Comparison of ENCODE assay signal across 22 mouse cellular contexts in genomic region chr8:69820466-69820865, GRCm38 (mm10). TPM values are rescaled to one million over a fixed set of nuclear protein-coding genes. Genes with fewer than 3 reads are reported as not detected.
DNase-seq lines count a peak whose midpoint lies in the region; ATAC-seq lines count a peak whose summit lies in the region.
"Had no signal": no experiment of that assay in that cellular context is flagged by ENCODE, and none has a peak within 500 bp of the region (broad histone marks: within the 10 kb centered on the region; RNA-seq: fewer than 3 reads in every experiment).

No protein-coding gene starts in this region.

- WGBS in kidney, embryonic 15.5 days = 80% methylated on average over 9 of the region's 9 CpGs
- WGBS in hindbrain, embryonic 16.5 days = 83% methylated on average over 9 of the region's 9 CpGs

- H3K27ac ChIP-seq in kidney, embryonic 15.5 days = no peak overlapping the region
- no peak overlapping the region for H3K27ac ChIP-seq in hindbrain, embryonic 16.5 days (ENCODE audit: low read depth, low read length)
- H3K27ac ChIP-seq: embryonic facial prominence, embryonic 12.5 days; hindbrain, embryonic 12.5 days had no signal

- H3K36me3 ChIP-seq in kidney, embryonic 15.5 days = peaks cover 31% of the 10 kb centered on the region
- peaks cover 19% of the 10 kb centered on the region for H3K36me3 ChIP-seq in hindbrain, embryonic 16.5 days (ENCODE audit: control insufficient read depth, insufficient read depth, low read length)

- ATAC-seq in kidney, embryonic 15.5 days (replicated peaks; ENCODE audit: low FRiP score) = no peak
- no peak for ATAC-seq in hindbrain, embryonic 16.5 days
- ATAC-seq: activated CD4-positive, CD25-positive, alpha-beta regulatory T cell, adult 4 months; forebrain, embryonic 15.5 days; hindbrain, postnatal 0 days; Patski had no signal

- peaks cover 34% of the 10 kb centered on the region for H3K4me1 ChIP-seq in kidney, embryonic 15.5 days
- peaks cover 24% of the 10 kb centered on the region for H3K4me1 ChIP-seq in hindbrain, embryonic 16.5 days (ENCODE audit: control insufficient read depth, insufficient read depth, low read depth, low read length)

- H3K9me3 ChIP-seq in kidney, embryonic 15.5 days (replicated peaks) = no peaks in the 10 kb centered on the region
- H3K9me3 ChIP-seq in hindbrain, embryonic 16.5 days (ENCODE audit: control insufficient read depth, low read length) = no peaks in the 10 kb centered on the region
- H3K9me3 ChIP-seq: embryonic facial prominence, embryonic 12.5 days; forebrain, embryonic 15.5 days; heart, embryonic 12.5 days; hindbrain, embryonic 12.5 days had no signal

- no peak overlapping the region for H3K4me2 ChIP-seq in kidney, embryonic 15.5 days
- H3K4me2 ChIP-seq in hindbrain, embryonic 16.5 days (ENCODE audit: low read length) = no peak overlapping the region
- H3K4me2 ChIP-seq: embryonic facial prominence, embryonic 12.5 days; forebrain, embryonic 15.5 days; heart, embryonic 12.5 days; hindbrain, embryonic 12.5 days had no signal

- H3K27me3 ChIP-seq in kidney, embryonic 15.5 days = no peaks in the 10 kb centered on the region
- no peaks in the 10 kb centered on the region for H3K27me3 ChIP-seq in hindbrain, embryonic 16.5 days (replicated peaks; ENCODE audit: control insufficient read depth, insufficient read depth, low read length)
- H3K27me3 ChIP-seq: embryonic facial prominence, embryonic 12.5 days; forebrain, embryonic 15.5 days; heart, embryonic 12.5 days; hindbrain, embryonic 12.5 days; Patski had no signal

- no peak overlapping the region for H3K9ac ChIP-seq in kidney, embryonic 15.5 days
- no peak overlapping the region for H3K9ac ChIP-seq in hindbrain, embryonic 16.5 days (ENCODE audit: low read depth, low read length)
- H3K9ac ChIP-seq: embryonic facial prominence, embryonic 12.5 days; forebrain, embryonic 15.5 days; heart, embryonic 12.5 days; hindbrain, embryonic 12.5 days had no signal

- H3K4me3 ChIP-seq in kidney, embryonic 15.5 days (replicated peaks) = no peak overlapping the region
- no peak overlapping the region for H3K4me3 ChIP-seq in hindbrain, embryonic 16.5 days (ENCODE audit: low read length)
- H3K4me3 ChIP-seq: embryonic facial prominence, embryonic 12.5 days; forebrain, embryonic 15.5 days; heart, embryonic 12.5 days; hindbrain, embryonic 12.5 days had no signal

- DNase-seq in kidney, adult 11 months = peak; percentile 87
- DNase-seq in kidney, adult 9 months = peak; percentile 90
- peak; percentile 73 to 91 for DNase-seq in kidney, postnatal 25 days
- no peak for DNase-seq in adrenal gland, adult 18-20 months (ENCODE audit: low spot score in 2 of 2)
- no peak for DNase-seq in heart, adult 18-20 months
- DNase-seq: adrenal gland, adult 8-10 months; adrenal gland, postnatal 36 days; cerebellum, adult 2 months; cerebellum, postnatal 25 days; gastrocnemius, postnatal 36 days; heart, adult 11 months; heart, postnatal 36 days had no signal

RNA-seq across cellular contexts. Expression of gene Lpar2, which starts 1.8 kb away (rescaled TPM):
- polyA plus RNA-seq in kidney, embryonic 15.5 days (2015; fragmentation: Nextera tagmentation; extraction: Ambion mirVana) = 0.62 and 0.84 TPM in 2 replicates
- 1 to 10 TPM; 1.8 to 2.0 TPM for total RNA-seq in adrenal gland, adult 18-20 months (2021)
- polyA plus RNA-seq in hindbrain, embryonic 16.5 days (2015; fragmentation: Nextera tagmentation; extraction: Ambion mirVana) = 0.54 and 0.91 TPM in 2 replicates
- under 1 TPM; 0.12 to 0.33 TPM for total RNA-seq in heart, adult 18-20 months (2021)
- total RNA-seq: gastrocnemius, postnatal 36 days had no signal

RNA-seq across cellular contexts. Expression of gene Pbx4, which starts 11.8 kb away (rescaled TPM):
- polyA plus RNA-seq in kidney, embryonic 15.5 days (2015; fragmentation: Nextera tagmentation; extraction: Ambion mirVana) = 8.3 and 8.9 TPM in 2 replicates
- 1 to 10 TPM; 1.2 to 1.3 TPM for total RNA-seq in adrenal gland, adult 18-20 months (2021)
- polyA plus RNA-seq in hindbrain, embryonic 16.5 days (2015; fragmentation: Nextera tagmentation; extraction: Ambion mirVana) = 60.5 TPM in 2 replicates
- not detected for total RNA-seq in heart, adult 18-20 months (2021)
- total RNA-seq: gastrocnemius, adult 8-10 months; gastrocnemius, postnatal 36 days; heart, postnatal 36 days had no signal

RNA-seq across cellular contexts. Expression of gene Gmip, which starts 12.0 kb away (rescaled TPM):
- 9.5 and 10.1 TPM in 2 replicates for polyA plus RNA-seq in kidney, embryonic 15.5 days (2015; fragmentation: Nextera tagmentation; extraction: Ambion mirVana)
- total RNA-seq in adrenal gland, adult 18-20 months (2021) = 10 to 100 TPM in 1 of 2 experiments, 1 to 10 TPM in 1; 8.3 to 10.6 TPM
- polyA plus RNA-seq in hindbrain, embryonic 16.5 days (2015; fragmentation: Nextera tagmentation; extraction: Ambion mirVana) = 32.2 and 34.5 TPM in 2 replicates
- total RNA-seq in heart, adult 18-20 months (2021) = 1 to 10 TPM; 4.2 to 7.4 TPM

RNA-seq across cellular contexts. Expression of gene Zfp866, which starts 29.5 kb away (rescaled TPM):
- 29.8 and 30.1 TPM in 2 replicates for polyA plus RNA-seq in kidney, embryonic 15.5 days (2015; fragmentation: Nextera tagmentation; extraction: Ambion mirVana)
- 10 to 100 TPM; 20.1 to 24.1 TPM for total RNA-seq in adrenal gland, adult 18-20 months (2021)
- polyA plus RNA-seq in hindbrain, embryonic 16.5 days (2015; fragmentation: Nextera tagmentation; extraction: Ambion mirVana) = 32.8 and 37.0 TPM in 2 replicates
- total RNA-seq in heart, adult 18-20 months (2021) = 10 to 100 TPM; 15.1 to 17.6 TPM

RNA-seq across cellular contexts. Expression of gene Atp13a1, which starts 29.5 kb away (rescaled TPM):
- polyA plus RNA-seq in kidney, embryonic 15.5 days (2015; fragmentation: Nextera tagmentation; extraction: Ambion mirVana) = 47.9 and 54.3 TPM in 2 replicates
- 10 to 100 TPM; 34.0 to 42.8 TPM for total RNA-seq in adrenal gland, adult 18-20 months (2021)
- 50.1 and 56.4 TPM in 2 replicates for polyA plus RNA-seq in hindbrain, embryonic 16.5 days (2015; fragmentation: Nextera tagmentation; extraction: Ambion mirVana)
- total RNA-seq in heart, adult 18-20 months (2021) = 10 to 100 TPM; 12.5 to 12.9 TPM

Comparison
In these comparisons a context has a peak if more than half of its experiments do, and no peak if none do; other contexts are left out.
1. DNase-seq: peak in kidney, adult 11 months (single experiment), kidney, adult 9 months (single experiment) and kidney, postnatal 25 days (2 of 2); none in adrenal gland, adult 18-20 months (0 of 2) and heart, adult 18-20 months (0 of 2).